Mouse (Mus musculus) spleen, embryonic (tissue): ENCODE measurements at regions not wholly inside any gene's neighbourhood (a gene's known extent, or its start where the extent isn't known, plus 50 kb on each side); places are given as distances from the start of the nearest gene placed in this dataset.

Experiments
- CTCF ChIA-PET: fragments of 350-600 bp; sonication (Branson Sonifier 250); formaldehyde crosslinking; loops from one replicate; lab custom pipeline; 2022; lab: Charles Lee

- CTCF ChIA-PET, result no interaction called here
These were observed 927.6 kb downstream of the Rab28 start for GRCm38 (mm10) chr5:40780363-40780762.

DNA sequence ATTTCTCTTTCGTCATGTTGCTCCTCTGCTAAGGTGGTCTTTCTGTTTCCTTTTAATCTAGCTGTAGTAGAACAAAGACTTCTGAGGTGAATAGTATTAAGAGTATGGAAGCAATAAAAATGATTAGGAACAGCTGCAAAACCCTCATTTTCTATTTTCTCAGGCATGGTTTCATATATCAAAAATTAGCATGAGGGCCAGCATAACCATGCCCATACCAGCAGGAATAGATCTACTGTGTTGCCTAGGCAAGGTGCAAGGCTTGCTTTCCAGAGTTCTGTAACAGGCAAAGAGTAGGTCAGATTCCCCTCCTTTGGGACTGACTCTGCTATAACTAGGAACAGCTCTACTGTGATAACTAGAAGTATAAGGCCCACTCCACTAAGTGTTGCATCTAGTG lies 928.1 kb downstream of the Rab28 start:
- CTCF ChIA-PET, result no interaction called here

GRCm38 (mm10) chr5:40775856-40776255 lies 932.1 kb downstream of the Rab28 start:
- CTCF ChIA-PET, result interaction anchor here (0.6 kb wide), 1 partner anchor 14 kb away, joined by 9 read pairs; no protein-coding TSS in a partner anchor

- CTCF ChIA-PET, result no interaction called here
These were observed 947.7 kb downstream of the Rab28 start for GRCm38 (mm10) chr5:40760224-40760623.

DNA sequence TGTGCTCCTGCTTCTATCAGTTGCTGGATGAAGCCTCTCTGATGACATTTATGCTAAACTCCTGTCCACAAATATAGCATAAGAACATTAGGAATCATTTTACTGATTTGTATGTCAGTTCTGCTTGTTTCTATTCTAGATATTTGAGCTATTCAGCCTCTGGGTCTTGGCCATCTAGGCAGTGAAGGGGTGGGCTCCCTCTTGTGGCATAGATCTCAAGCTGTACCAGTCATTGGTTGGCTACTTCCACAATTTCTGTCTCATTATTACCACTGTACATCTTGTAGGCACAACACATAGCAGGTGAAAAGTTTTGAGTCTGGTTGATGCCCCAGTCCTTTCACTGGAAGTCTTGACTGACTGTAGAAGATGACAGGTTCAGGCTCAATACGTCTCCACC lies 957.9 kb downstream of the Rab28 start:
- CTCF ChIA-PET, result no interaction called here

- CTCF ChIA-PET, result no interaction called here
These were observed 972.3 kb downstream of the Rab28 start for GRCm38 (mm10) chr5:40735660-40736059.

DNA sequence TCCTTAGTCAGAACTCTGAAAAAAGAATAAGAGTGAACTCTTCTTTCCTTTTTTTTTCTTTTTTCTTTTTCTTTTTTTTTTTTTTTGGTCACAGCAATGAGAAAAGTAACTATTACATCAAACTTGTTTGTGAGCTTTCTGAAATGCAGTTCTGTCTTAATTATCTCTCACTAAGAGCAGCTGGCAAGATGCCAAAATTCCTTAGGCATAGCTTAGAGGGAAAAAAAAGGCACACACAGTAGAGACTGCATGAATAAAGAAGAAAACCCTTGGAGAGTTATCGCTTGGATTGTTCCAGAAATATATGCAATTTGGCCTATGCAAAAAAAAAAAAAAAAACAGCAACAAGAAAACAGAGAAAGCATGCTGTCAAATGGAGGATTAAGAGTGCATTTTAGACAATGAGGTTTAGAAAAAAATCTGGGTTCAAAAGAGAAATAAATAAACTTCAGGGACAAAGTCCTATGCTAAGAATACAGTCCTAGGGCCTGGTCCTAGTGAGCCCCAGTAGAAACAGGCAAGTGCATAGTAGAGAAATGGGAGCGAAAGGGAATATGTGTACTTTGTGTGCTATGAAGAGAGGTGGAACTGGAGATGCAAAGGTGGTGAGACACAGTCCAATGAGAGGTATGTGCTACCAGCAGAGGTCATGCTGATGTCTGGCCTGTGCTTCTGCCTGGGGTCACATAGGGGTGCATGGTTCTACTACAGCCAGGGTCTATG lies 974.0 kb downstream of the Rab28 start:
- CTCF ChIA-PET, result no interaction called here

- CTCF ChIA-PET, result interaction anchor here (0.6 kb wide), 1 partner anchor 129 kb away, joined by 10 read pairs; no protein-coding TSS in a partner anchor
These were observed 959.3 kb upstream of the Hs3st1 start for GRCm38 (mm10) chr5:40714497-40715128.

GRCm38 (mm10) chr5:40701651-40702050 lies 946.4 kb upstream of the Hs3st1 start:
- CTCF ChIA-PET, result no interaction called here

DNA sequence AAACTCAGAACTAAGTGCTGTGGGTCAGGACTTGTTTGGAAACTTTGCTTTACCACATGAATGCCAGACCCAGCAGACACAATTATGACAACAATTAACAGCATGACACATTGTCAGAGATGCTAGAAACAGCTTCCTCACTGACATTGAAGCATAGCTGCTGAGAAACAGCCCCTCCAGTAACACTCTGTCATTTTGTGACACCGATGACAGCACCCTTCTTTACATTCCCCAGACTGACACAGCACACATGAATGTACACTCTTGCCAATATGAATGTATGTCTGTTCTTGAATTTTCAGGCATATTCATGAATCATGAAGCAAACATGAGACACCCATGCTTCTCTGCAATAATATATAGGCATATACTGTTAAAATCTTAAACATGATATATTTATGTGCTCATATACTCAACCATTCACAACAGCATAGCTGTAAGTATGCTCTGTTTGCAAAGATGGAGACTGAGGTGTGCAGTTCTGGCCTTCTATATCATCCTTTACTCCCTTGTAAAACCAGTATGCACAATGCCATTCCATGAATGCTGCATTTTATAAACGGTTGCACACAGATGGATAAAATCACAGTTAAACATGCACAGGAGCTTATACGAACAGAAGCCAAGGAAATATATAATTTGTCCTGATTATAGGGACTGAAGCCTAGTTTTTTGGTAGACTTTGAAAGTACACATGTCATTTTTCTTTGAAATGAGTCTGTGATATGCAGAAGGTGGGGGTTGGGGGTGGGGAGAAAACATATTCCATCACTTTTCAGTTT lies 942.4 kb upstream of the Hs3st1 start:
- CTCF ChIA-PET, result interaction anchor here (0.7 kb wide), 1 partner anchor 633 kb away, joined by 4 read pairs; no protein-coding TSS in a partner anchor
